Mouse (Mus musculus) hindbrain, embryonic 13.5 days (tissue): ENCODE measurements at regions not wholly inside any gene's neighbourhood (a gene's known extent, or its start where the extent isn't known, plus 50 kb on each side); places are given as distances from the start of the nearest gene placed in this dataset.

Experiments used
- microRNA counts: library from miRNA; unstranded; fragments of <30 nt; microRNA quantifications from one replicate; lab custom pipeline; 2016
- microRNA-seq: library from miRNA; unstranded; fragments of <30 nt; microRNA quantifications from one replicate; pipeline ENCODE4, GENCODE M21; 2016

MicroRNAs in the stretch of these regions (microRNA counts, 519-probe panel; counts per million panel counts)
- 6,222 counts per million, percentile 98 among the panel's probes with 10 or more counts for microRNA mmu-miR-124 (lab: Ali Mortazavi, UCI)

Small RNA genes in the stretch of these regions (microRNA-seq; reads per million reads assigned to microRNA genes)
- gene Mir124a-1, result 5.4 reads per million, percentile 16 among the genes with 10 or more reads in this experiment
- gene Mir3078, result 29.8 reads per million, percentile 34 among the genes with 10 or more reads in this experiment
